Mouse (Mus musculus): ENCODE results near the gene Chrna3. TPM values are rescaled to one million over a fixed set of nuclear protein-coding genes. Genes with fewer than 3 reads are reported as not detected.

Gene Chrna3
- polyA plus RNA-seq, 1 experiment from 2014 or later: 0.72 TPM

- H3K9ac ChIP-seq: no peak overlapping the region
- WGBS: 69% methylated on average over 8 of the region's 8 CpGs
- no peak overlapping the region for H3K4me2 ChIP-seq
- no peaks in the 10 kb centered on the region for H3K9me3 ChIP-seq
- H3K4me3 ChIP-seq: no peak overlapping the region
- no peaks in the 10 kb centered on the region for H3K4me1 ChIP-seq
- no peaks in the 10 kb centered on the region for H3K36me3 ChIP-seq
- H3K27me3 ChIP-seq: no peaks in the 10 kb centered on the region
- no peak overlapping the region for H3K27ac ChIP-seq
- ATAC-seq (ENCODE audit: borderline replicate concordance, extremely low read depth, low FRiP score, low TSS enrichment): no peak
Observed at GRCm38 (mm10) chr9:55038948-55039347, 12.6 kb upstream of the Chrna3 start.

- peaks cover 13% of the 10 kb centered on the region for H3K27me3 ChIP-seq
- H3K9ac ChIP-seq: no peak overlapping the region
- WGBS: 43% methylated on average over 6 of the region's 6 CpGs
- H3K4me3 ChIP-seq: no peak overlapping the region
- H3K4me2 ChIP-seq: no peak overlapping the region
- H3K9me3 ChIP-seq: no peaks in the 10 kb centered on the region
- no peaks in the 10 kb centered on the region for H3K36me3 ChIP-seq
- H3K27ac ChIP-seq: no peak overlapping the region
- ATAC-seq (ENCODE audit: borderline replicate concordance, extremely low read depth, low FRiP score, low TSS enrichment): no peak
- peaks cover under 1% of the 10 kb centered on the region; the same call in 1 of the 2 replicates for H3K4me1 ChIP-seq
Observed at GRCm38 (mm10) chr9:55031435-55032167, 5.2 kb upstream of the Chrna3 start.

- H3K9ac ChIP-seq: no peak overlapping the region
- H3K4me2 ChIP-seq: peak overlapping the region; percentile 52
- no peak overlapping the region for H3K27ac ChIP-seq
- peak overlapping the region; percentile 17 for H3K4me3 ChIP-seq
- peaks cover 9% of the 10 kb centered on the region for H3K4me1 ChIP-seq
- H3K9me3 ChIP-seq: no peaks in the 10 kb centered on the region
- peaks cover 39% of the 10 kb centered on the region for H3K27me3 ChIP-seq
- no peak for ATAC-seq (ENCODE audit: borderline replicate concordance, extremely low read depth, low FRiP score, low TSS enrichment)
- no peaks in the 10 kb centered on the region for H3K36me3 ChIP-seq
- WGBS: 10% methylated on average over 38 of the region's 38 CpGs
Observed at GRCm38 (mm10) chr9:55025534-55026274, 658 bp downstream of the Chrna3 start.

GRCm38 (mm10) chr9:55023902-55024583 lies 2.3 kb downstream of the Chrna3 start:
- Histone ChIP-seq H3K4me3 (no peak overlapping the region), H3K9ac (no peak overlapping the region), H3K36me3 (no peaks in the 10 kb centered on the region), H3K27ac (no peak overlapping the region), H3K27me3 (peaks cover 39% of the 10 kb centered on the region), H3K9me3 (no peaks in the 10 kb centered on the region), H3K4me2 (no peak overlapping the region), H3K4me1 (peaks cover 9% of the 10 kb centered on the region)
- ATAC-seq (ENCODE audit: borderline replicate concordance, extremely low read depth, low FRiP score, low TSS enrichment): no peak
- 36% methylated on average over 13 of the region's 13 CpGs for WGBS

GRCm38 (mm10) chr9:55023326-55023725 lies 3.0 kb downstream of the Chrna3 start:
- 76% methylated on average over 5 of the region's 5 CpGs for WGBS
- ATAC-seq (ENCODE audit: borderline replicate concordance, extremely low read depth, low FRiP score, low TSS enrichment): no peak
- H3K27me3 ChIP-seq: peaks cover 39% of the 10 kb centered on the region

GRCm38 (mm10) chr9:55016926-55017325 lies 9.4 kb downstream of the Chrna3 start:
- Histone ChIP-seq H3K4me2 (no peak overlapping the region), H3K9me3 (no peaks in the 10 kb centered on the region), H3K36me3 (no peaks in the 10 kb centered on the region), H3K4me1 (no peaks in the 10 kb centered on the region), H3K27ac (no peak overlapping the region), H3K27me3 (no peaks in the 10 kb centered on the region), H3K4me3 (no peak overlapping the region), H3K9ac (no peak overlapping the region)
- 54% methylated on average over 3 of the region's 3 CpGs for WGBS
- ATAC-seq (ENCODE audit: borderline replicate concordance, extremely low read depth, low FRiP score, low TSS enrichment): no peak

More at GRCm38 (mm10) chr9:55023326-55023725, 3.0 kb downstream of the Chrna3 start:
- no peak overlapping the region for H3K27ac ChIP-seq
- H3K9me3 ChIP-seq: no peaks in the 10 kb centered on the region
- no peak overlapping the region for H3K9ac ChIP-seq
- no peak overlapping the region for H3K4me3 ChIP-seq
- H3K4me2 ChIP-seq: no peak overlapping the region
- H3K4me1 ChIP-seq: peaks cover 9% of the 10 kb centered on the region
- no peaks in the 10 kb centered on the region for H3K36me3 ChIP-seq

- no peak overlapping the region for H3K4me2 ChIP-seq
- H3K36me3 ChIP-seq: no peaks in the 10 kb centered on the region
- H3K27me3 ChIP-seq: no peaks in the 10 kb centered on the region
- ATAC-seq (ENCODE audit: borderline replicate concordance, extremely low read depth, low FRiP score, low TSS enrichment): no peak
- WGBS: 30% methylated on average over 6 of the region's 6 CpGs
- H3K27ac ChIP-seq: no peak overlapping the region
- no peak overlapping the region for H3K9ac ChIP-seq
- no peak overlapping the region for H3K4me3 ChIP-seq
- no peaks in the 10 kb centered on the region for H3K4me1 ChIP-seq
- no peaks in the 10 kb centered on the region for H3K9me3 ChIP-seq
Observed at GRCm38 (mm10) chr9:55010588-55011350, 15.6 kb downstream of the Chrna3 start.

- H3K4me1 ChIP-seq: no peaks in the 10 kb centered on the region
Observed at GRCm38 (mm10) chr9:55009692-55010091, 16.7 kb downstream of the Chrna3 start.

GRCm38 (mm10) chr9:55003609-55004008 lies 22.8 kb downstream of the Chrna3 start:
- Histone ChIP-seq H3K27me3 (no peaks in the 10 kb centered on the region), H3K36me3 (no peaks in the 10 kb centered on the region), H3K9me3 (no peaks in the 10 kb centered on the region), H3K4me3 (no peak overlapping the region), H3K27ac (no peak overlapping the region), H3K9ac (no peak overlapping the region), H3K4me2 (no peak overlapping the region), H3K4me1 (no peaks in the 10 kb centered on the region)
- WGBS: 53% methylated on average over 4 of the region's 4 CpGs
- no peak for ATAC-seq (ENCODE audit: borderline replicate concordance, extremely low read depth, low FRiP score, low TSS enrichment)

More at GRCm38 (mm10) chr9:55009692-55010091, 16.7 kb downstream of the Chrna3 start:
- Histone ChIP-seq H3K27me3 (no peaks in the 10 kb centered on the region), H3K27ac (no peak overlapping the region), H3K4me2 (no peak overlapping the region), H3K4me3 (no peak overlapping the region), H3K36me3 (no peaks in the 10 kb centered on the region), H3K9ac (no peak overlapping the region), H3K9me3 (no peaks in the 10 kb centered on the region)
- 64% methylated on average over 2 of the region's 2 CpGs for WGBS
- no peak for ATAC-seq (ENCODE audit: borderline replicate concordance, extremely low read depth, low FRiP score, low TSS enrichment)

GRCm38 (mm10) chr9:54995645-54996044 lies 30.7 kb downstream of the Chrna3 start:
- Histone ChIP-seq H3K9ac (no peak overlapping the region), H3K36me3 (no peaks in the 10 kb centered on the region), H3K4me2 (no peak overlapping the region), H3K4me3 (no peak overlapping the region), H3K4me1 (no peaks in the 10 kb centered on the region), H3K9me3 (no peaks in the 10 kb centered on the region), H3K27ac (no peak overlapping the region), H3K27me3 (no peaks in the 10 kb centered on the region)
- ATAC-seq (ENCODE audit: borderline replicate concordance, extremely low read depth, low FRiP score, low TSS enrichment): no peak
- 61% methylated on average over 3 of the region's 3 CpGs for WGBS

- ATAC-seq (ENCODE audit: borderline replicate concordance, extremely low read depth, low FRiP score, low TSS enrichment): no peak
- no peaks in the 10 kb centered on the region for H3K4me1 ChIP-seq
- no peak overlapping the region for H3K4me2 ChIP-seq
- no peak overlapping the region for H3K9ac ChIP-seq
- H3K27me3 ChIP-seq: no peaks in the 10 kb centered on the region
- no peak overlapping the region for H3K27ac ChIP-seq
- no peaks in the 10 kb centered on the region for H3K9me3 ChIP-seq
- H3K4me3 ChIP-seq: no peak overlapping the region
- no peaks in the 10 kb centered on the region for H3K36me3 ChIP-seq
- 54% methylated on average over 3 of the region's 3 CpGs for WGBS
Observed at GRCm38 (mm10) chr9:54994381-54994780, 32.0 kb downstream of the Chrna3 start.

All from lung, embryonic 15.5 days (tissue).